Mouse (Mus musculus): Measurements from ENCODE around the gene Mitf.
A peak's percentile ranks its signal among the peaks of the same experiment; 100 is the strongest.

Mitf gene

GRCm38 (mm10) chr6:98048671-98049438 lies 242.0 kb downstream of the Mitf start:
- peak; percentile 80 for DNase-seq

- DNase-seq = peak; percentile 21
Observed at GRCm38 (mm10) chr6:98049551-98049950, 242.7 kb downstream of the Mitf start.

- DNase-seq = no peak
Observed at GRCm38 (mm10) chr6:98061878-98062277, 255.0 kb downstream of the Mitf start.

- no peak for DNase-seq
Observed at GRCm38 (mm10) chr6:98064926-98065325, 258.1 kb downstream of the Mitf start.

GRCm38 (mm10) chr6:98066420-98066819 lies 259.6 kb downstream of the Mitf start:
- DNase-seq = no peak

All from embryo, embryonic 11 days (tissue).